Mouse (Mus musculus) liver, embryonic 14.5 days (tissue): ENCODE results near the gene Arl6.

Source experiments
- CTCF ChIP-seq: IDR thresholded peaks from 2 replicates; pipeline ENCODE4 v1.5.1; 2016; ENCODE audit warnings: antibody characterized with exemption, low read depth, control low read depth
- EP300 ChIP-seq: IDR thresholded peaks from 2 replicates; pipeline ENCODE4 v1.6.1; 2016; ENCODE audit warnings: antibody characterized with exemption, low read depth

DNA sequence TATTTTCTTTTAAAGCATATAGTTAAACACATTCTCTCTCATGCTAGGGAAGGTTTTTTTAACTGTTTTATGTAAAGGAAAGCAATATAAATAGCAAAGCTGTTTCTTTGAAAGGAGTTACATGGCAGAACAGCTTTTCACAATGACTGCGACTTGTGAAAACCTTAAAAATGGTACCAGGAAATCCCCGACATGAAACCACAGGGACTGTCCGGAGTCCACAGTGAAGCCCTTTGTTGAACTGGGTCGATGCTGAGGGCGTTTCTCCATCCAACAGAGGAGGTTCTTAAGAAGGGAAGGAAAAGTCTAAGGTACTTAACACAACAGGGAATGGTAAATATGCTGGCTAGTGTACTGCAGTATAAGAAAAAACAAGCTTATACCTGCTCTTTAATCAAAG, 75.2 kb downstream of the Arl6 start:
- TF ChIP-seq CTCF, result no peak
- no peak for TF ChIP-seq EP300
